Mouse (Mus musculus) lung, adult 2 months (tissue): ENCODE results near the gene Ankdd1b.

Experiments
- CTCF ChIP-seq: fragments of 200-500 bp; IDR thresholded peaks from 2 replicates; pipeline ENCODE4 v1.5.1; 2011; ENCODE audit warnings: mild to moderate bottlenecking, low read length, control low read depth; ENCODE audit not compliant: insufficient read depth
- POLR2A ChIP-seq: fragments of 200-500 bp; IDR thresholded peaks from 2 replicates; pipeline ENCODE4 v1.6.1; 2011; ENCODE audit warnings: low read depth, mild to moderate bottlenecking, control low read depth, low read length, borderline replicate concordance; ENCODE audit errors: extremely low read depth

- TF ChIP-seq POLR2A = no peak
- TF ChIP-seq CTCF = no peak
Observed at GRCm38 (mm10) chr13:96434899-96435331, 36.1 kb downstream of the Ankdd1b start.
